Mouse (Mus musculus) spleen, adult 2 months (tissue): ENCODE measurements around the gene Edaradd.

ENCODE experiments used
- CTCF ChIP-seq: fragments of 200-500 bp; IDR thresholded peaks from 2 replicates; pipeline ENCODE4 v1.5.1; 2011; ENCODE audit warnings: mild to moderate bottlenecking, inconsistent platforms; ENCODE audit not compliant: insufficient read depth, insufficient read length, insufficient replicate concordance; ENCODE audit errors: extremely low read depth
- POLR2A ChIP-seq: fragments of 200-500 bp; IDR thresholded peaks from 2 replicates; pipeline ENCODE4 v1.6.1; 2011; ENCODE audit warnings: low read depth, low read length, inconsistent platforms

DNA sequence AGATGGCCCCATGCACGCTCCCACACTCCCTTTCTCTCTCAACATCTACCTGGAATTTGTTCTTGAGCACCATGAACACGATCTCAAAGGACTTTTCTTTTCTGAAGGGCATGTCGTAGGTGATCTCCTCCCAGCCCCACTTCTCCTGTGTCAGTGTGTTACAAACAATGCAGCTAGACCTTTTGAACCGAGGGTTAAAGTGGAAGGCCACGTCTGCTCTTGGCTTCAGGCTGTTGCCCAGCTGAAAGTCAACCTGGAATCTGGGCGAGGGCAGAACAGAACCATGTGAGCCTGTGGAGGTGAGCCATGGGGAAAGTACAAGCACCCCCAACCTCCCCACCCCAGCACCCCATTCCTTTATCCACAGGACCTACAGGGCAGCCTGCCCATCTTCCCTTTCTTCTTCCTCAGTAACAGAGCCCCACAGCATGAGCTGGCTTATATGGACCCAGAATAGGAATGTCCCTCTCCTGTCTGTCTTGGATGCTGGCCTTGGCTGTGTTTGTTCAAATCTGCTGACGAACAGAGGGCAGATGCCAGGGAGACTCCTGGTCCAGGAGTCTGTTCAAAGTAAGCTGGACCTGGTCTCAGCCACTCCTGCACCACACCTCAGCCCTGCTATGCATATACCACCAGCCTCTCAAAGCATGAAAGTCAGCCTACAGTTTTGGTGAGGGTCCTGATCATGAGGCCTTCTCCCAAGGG, 65.4 kb downstream of the Edaradd start:
- TF ChIP-seq CTCF (no peak), POLR2A (no peak)
